ENCODE assay signal across 12 mouse cellular contexts in genomic region chr13:48658588-48659253, GRCm38 (mm10). TPM values are rescaled to one million over a fixed set of nuclear protein-coding genes. Genes with fewer than 3 reads are reported as not detected.
DNase-seq lines count a peak whose midpoint lies in the region; ATAC-seq and TF ChIP-seq lines count a peak whose summit lies in the region.
"Had no signal": no experiment of that assay in that cellular context is flagged by ENCODE, and none has a peak within 500 bp of the region (broad histone marks: within the 10 kb centered on the region; RNA-seq: fewer than 3 reads in every experiment).

No protein-coding gene starts in this region.

- TF ChIP-seq CTCF in E14TG2a.4 (conservative IDR thresholded peaks at IDR 0.05; ENCODE audit: low read length) = no peak

- no peak for ATAC-seq in limb, embryonic 12.5 days (ENCODE audit: insufficient number of reproducible peaks, insufficient read depth, low FRiP score, low TSS enrichment, low read depth)
- ATAC-seq in activated CD4-positive, CD25-positive, alpha-beta regulatory T cell, adult 4 months = no peak
- ATAC-seq: CD4-positive, CD25-positive, alpha-beta regulatory T cell, adult 4 months; forebrain, embryonic 14.5 days had no signal

- no peaks in the 10 kb centered on the region for H3K36me3 ChIP-seq in E14TG2a.4 (ENCODE audit: insufficient read depth, low read length)
- H3K36me3 ChIP-seq in limb, embryonic 12.5 days = no peaks in the 10 kb centered on the region

- intact Hi-C loops in heart, postnatal 25 days (cut with DNase I) = loop anchor here (5.0 kb wide), 2 partner anchors 74 to 514 kb away; no protein-coding TSS in a partner anchor

- peaks cover 93% of the 10 kb centered on the region for H3K27me3 ChIP-seq in E14TG2a.4 (ENCODE audit: insufficient read depth, low read length)
- H3K27me3 ChIP-seq in limb, embryonic 12.5 days = peaks cover 97% of the 10 kb centered on the region

- DNase-seq in heart, adult 11 months = peak; percentile 86
- no peak for DNase-seq in heart, postnatal 25 days (ENCODE audit: low spot score)
- peak; percentile 30 for DNase-seq in forelimb bud, embryonic 11.5 days (ENCODE audit: low read depth, low spot score)
- DNase-seq in urinary bladder, adult 2 months (ENCODE audit: low spot score) = no peak
- DNase-seq in thymus, postnatal 10 days (ENCODE audit: low spot score in 2 of 2) = no peak
- DNase-seq: left cerebral cortex, postnatal 4 days; right cerebral cortex, adult 18-20 months had no signal

- H3K4me2 ChIP-seq in limb, embryonic 12.5 days = 0 out of 2 replicates have a peak overlapping the region, but pooled peaks have one; percentile 10

- H3K27ac ChIP-seq in limb, embryonic 12.5 days = no peak overlapping the region

- H3K4me1 ChIP-seq in E14TG2a.4 (replicated peaks; ENCODE audit: low read depth, low read length) = peaks cover 44% of the 10 kb centered on the region
- peaks cover 37% of the 10 kb centered on the region for H3K4me1 ChIP-seq in limb, embryonic 12.5 days (replicated peaks)

- 1% methylated on average over 33 of the region's 33 CpGs for WGBS in limb, embryonic 12.5 days

- no peaks in the 10 kb centered on the region for H3K9me3 ChIP-seq in E14TG2a.4 (ENCODE audit: low read length)
- H3K9me3 ChIP-seq in limb, embryonic 12.5 days = no peaks in the 10 kb centered on the region

- H3K4me3 ChIP-seq in E14TG2a.4 (replicated peaks; ENCODE audit: low read length) = peak overlapping the region; percentile 46
- H3K4me3 ChIP-seq in limb, embryonic 12.5 days (replicated peaks) = peak overlapping the region; percentile 30; the same call in 1 of the 2 replicates

- no peak overlapping the region for H3K9ac ChIP-seq in limb, embryonic 12.5 days (replicated peaks)

RNA-seq across cellular contexts. Expression of gene Barx1, which starts 4.1 kb away (rescaled TPM):
- total RNA-seq in heart, postnatal 25 days (2021) = not detected
- 2.7 and 4.8 TPM in 2 replicates for polyA plus RNA-seq in limb, embryonic 12.5 days (2016; fragmentation: Nextera tagmentation; extraction: Ambion mirVana)
- polyA plus RNA-seq in urinary bladder, adult 2 months (2012; rRNA removed) = not detected in 2 replicates
- not detected for polyA plus RNA-seq in activated CD4-positive, CD25-positive, alpha-beta regulatory T cell, adult 4 months (2017; shearing (Covaris generic))
- total RNA-seq: left cerebral cortex, postnatal 4 days had no signal
- polyA plus RNA-seq: CD4-positive, CD25-positive, alpha-beta regulatory T cell, adult 4 months; forebrain, embryonic 14.5 days had no signal

RNA-seq across cellular contexts. Expression of gene Ptpdc1, which starts 33.3 kb away (rescaled TPM):
- 1 to 10 TPM; 4.6 to 6.0 TPM for total RNA-seq in heart, postnatal 25 days (2021)
- 20.1 and 21.1 TPM in 2 replicates for polyA plus RNA-seq in limb, embryonic 12.5 days (2016; fragmentation: Nextera tagmentation; extraction: Ambion mirVana)
- polyA plus RNA-seq in urinary bladder, adult 2 months (2012; rRNA removed) = 4.5 and 8.1 TPM in 2 replicates
- under 1 TPM; 0.22 to 0.50 TPM for polyA plus RNA-seq in activated CD4-positive, CD25-positive, alpha-beta regulatory T cell, adult 4 months (2017; shearing (Covaris generic))

Comparison
In these comparisons a context has a peak if more than half of its experiments do, and no peak if none do; other contexts are left out.
1. DNase-seq: peak in heart, adult 11 months (single experiment) and forelimb bud, embryonic 11.5 days (single experiment); none in heart, postnatal 25 days (single experiment), urinary bladder, adult 2 months (single experiment) and thymus, postnatal 10 days (0 of 2).